Mouse (Mus musculus) monocyte, adult 2 months (primary cell): ENCODE measurements around the gene 3110082I17Rik.
A peak's percentile ranks its signal among the peaks of the same experiment; 100 is the strongest.

Source experiments
- DNase-seq, 2 experiments: peaks; one replicate each; pipeline ENCODE4 v3.0.0; 2022; ENCODE audit warnings: low spot score in 2 of 2, low read depth in 1 of 2

Gene 3110082I17Rik

DNA sequence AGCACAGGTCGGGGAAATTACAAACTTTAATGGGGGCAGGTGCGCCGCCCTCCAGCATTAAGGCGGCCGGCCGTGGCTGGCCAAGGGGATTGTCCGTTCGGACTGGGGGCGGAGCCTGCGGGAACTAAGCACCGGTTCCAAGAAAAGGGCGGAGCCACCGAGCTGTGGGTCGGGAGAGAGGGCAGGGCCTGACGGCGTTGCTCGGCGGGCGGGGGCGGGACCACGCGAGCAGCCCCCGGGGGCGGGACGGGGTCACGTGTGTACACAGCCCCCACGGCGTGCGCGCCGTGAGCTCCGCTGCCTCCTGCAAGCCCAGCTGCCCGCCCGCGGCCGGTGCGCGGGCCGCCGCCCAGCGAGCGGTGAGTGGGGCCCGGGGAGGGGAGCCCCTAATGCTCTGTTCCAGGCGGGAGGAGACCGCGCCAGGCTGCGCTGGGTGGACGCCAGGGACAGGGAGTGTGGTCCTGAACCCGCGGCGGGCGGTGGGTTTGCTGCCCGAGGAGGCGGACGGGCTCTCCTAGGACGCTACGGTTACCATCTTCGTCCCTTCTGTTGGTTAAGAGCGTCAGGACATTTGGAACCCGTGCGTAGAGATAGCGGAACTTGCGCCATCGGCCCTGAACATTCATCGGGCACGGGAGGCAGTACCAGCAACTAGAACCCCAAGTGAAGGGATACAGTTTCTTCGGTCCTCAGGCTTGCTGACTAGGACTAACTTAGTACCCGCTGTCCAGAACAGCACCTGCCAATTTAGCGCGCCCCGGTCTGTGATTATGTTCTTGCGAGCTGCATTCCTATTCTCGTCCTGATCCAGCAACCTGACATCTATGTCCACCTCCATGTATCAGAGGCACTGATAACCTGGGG lies 79.7 kb downstream of the 3110082I17Rik start:
- DNase-seq = peak; percentile 56 to 72

DNA sequence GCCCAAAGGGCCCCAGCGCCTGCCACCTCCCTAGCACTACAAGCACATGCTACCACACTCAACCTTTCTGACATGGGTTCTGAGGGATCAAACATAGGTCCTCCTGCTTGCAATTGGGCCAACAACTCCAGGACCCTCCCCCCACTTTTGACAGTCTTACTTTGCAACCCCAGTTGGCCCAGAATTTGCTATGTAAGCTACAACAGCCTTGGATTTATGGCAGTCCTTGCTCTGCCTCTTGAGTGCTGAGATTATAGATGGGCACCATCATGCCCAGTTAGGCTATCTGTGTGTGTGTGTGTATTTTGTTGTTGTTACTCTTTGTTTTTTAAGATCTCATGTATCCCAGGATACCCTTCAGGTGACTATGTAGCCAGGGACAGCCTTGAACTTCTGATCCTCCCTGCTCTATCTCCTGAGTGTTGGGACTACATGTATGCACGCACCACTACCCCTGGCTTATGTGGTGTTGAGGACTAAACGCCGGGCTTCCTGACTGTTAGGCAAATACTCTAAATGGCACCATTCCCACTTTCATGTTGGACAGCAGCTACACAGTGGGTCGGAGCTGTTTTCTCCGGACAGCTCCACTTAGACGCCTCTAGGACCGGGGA lies 80.4 kb downstream of the 3110082I17Rik start:
- DNase-seq = no peak

DNA sequence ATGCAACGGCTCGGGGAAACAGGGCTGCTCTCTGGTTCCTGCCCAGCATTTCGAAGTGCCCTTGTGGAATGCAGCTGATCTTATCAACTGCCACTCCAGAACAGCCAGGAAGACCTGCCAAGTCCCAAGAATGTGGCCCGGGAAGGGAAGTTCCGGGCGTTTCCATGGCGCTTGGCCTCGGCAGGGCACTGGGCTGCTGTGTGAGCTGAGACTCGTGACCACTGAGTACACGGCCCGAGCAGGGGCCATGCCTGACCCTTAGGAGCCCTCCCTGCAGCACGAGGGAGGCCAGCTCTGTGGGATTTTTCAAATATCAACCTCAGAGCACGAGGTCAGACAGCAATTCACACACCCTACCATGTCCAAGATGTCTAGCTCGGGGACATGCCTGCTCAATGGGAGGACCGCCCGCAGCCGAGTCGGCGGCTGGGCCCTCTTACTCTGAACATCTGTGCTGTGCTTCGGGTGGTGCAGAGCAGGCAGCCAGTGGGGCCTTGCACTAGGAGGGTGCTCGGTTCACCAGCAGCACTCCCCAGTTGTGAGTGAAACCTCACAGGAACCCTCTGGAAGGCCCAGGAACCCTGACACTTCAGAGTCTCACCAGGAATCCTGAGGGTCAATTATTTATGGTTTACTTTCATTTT lies 81.2 kb downstream of the 3110082I17Rik start:
- no peak for DNase-seq

DNA sequence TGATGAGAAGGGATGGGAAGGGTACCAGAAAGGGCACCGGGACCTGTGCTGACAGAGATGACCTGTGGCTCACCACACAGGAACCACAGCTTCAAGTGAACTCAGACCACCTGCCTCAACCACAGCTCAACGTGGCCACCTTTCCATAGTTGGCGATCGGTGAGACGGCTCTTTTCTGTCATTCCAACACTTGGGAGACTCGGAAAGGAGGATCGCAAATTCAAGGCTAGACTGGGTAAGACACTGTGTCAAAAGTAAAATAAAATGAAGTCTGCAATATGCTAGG lies 82.1 kb downstream of the 3110082I17Rik start:
- no peak for DNase-seq

GRCm38 (mm10) chr5:139377468-139378270 lies 82.7 kb downstream of the 3110082I17Rik start, which contains the start of gene Gpr146:
TSS of gene Gpr146 (plus strand) at chr5:139377697.
- peak in 1 of 2 experiments; percentile 36 for DNase-seq

- no peak for DNase-seq
Measured at GRCm38 (mm10) chr5:139374841-139375240, 85.5 kb downstream of the 3110082I17Rik start.

DNA sequence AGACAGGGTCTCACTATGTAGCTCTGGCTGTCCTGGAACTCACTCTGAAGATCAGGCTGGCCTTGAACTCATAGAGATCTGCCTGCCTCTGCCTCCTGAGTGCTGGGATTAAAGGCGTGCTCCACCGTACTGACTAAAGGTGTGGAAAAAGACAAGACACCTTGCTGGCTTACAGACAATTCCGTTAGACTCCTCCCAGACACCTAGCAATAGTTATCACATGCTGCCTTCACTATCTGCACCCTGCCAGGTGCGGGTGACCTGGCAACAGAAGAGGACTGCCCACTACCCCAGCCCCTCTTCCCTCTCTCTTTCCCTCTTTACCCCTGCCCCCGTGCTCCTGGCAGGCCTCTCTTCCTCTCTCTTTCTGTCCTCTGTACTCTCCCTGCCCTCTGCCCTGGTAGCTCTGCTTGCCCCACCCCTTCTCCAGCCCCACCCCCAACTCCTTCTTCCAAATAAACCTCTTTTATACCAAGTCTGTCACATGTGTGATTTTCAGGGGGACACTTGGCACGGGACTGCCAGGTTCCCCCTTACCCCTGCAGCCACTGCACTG lies 86.4 kb downstream of the 3110082I17Rik start:
- no peak for DNase-seq

- no peak for DNase-seq
Measured at GRCm38 (mm10) chr5:139373126-139373525, 87.2 kb downstream of the 3110082I17Rik start.

DNA sequence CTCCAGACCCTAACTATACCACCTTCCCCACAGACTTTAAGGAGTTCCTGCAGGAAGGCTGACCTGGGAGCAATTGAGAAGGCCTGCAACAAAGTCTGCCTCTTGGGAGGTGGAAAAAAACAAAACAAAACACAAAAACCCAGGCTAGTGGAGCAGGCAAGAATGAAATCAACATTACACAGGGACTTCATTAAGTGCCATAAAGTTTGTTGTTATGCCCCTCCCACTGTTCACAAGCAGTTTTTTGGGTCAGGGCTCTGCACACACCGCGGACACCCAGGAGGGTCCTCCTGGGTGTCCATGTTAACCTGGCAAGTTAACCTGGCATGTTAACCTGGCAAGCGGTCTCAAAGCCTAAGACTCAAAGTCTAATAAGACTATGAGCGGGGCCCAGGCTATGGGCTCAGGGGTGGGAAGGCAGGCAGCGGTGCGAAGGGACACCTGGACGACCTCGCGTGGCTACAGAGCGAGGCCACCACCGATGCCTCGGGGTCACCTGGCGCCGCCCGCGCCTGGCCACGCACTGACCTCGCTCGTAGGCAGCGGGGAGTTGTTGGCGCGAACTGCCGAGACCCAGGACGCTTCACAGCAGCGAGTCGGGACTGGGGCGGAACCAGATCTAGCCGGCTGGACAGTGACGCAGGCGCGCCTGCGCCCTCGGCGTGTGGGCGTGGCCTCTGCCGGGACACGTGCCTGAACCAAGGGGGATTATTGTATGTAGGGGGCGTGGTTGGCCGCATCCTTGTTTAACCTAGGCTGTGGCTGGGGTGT lies 88.5 kb downstream of the 3110082I17Rik start:
- peak; percentile 67 to 77 for DNase-seq

DNA sequence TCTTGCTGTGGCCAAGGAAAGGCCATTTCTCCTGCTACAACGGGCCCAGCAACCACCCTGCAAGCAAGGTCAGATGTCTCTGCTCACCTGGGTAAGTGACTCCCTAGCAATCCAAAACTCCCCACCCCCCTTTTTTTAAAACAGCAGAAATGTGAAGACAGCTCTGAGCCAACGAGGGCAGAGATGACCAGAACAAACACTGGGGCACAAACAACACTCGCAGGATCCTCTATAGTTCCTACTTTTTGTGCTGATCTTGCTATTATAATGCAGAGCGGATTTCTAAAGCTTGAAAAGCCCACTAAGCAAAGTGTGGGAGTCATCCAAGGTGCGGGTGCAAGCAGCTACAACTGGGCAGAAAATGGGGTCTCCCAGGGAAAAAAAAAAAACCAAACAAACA lies 89.2 kb downstream of the 3110082I17Rik start:
- DNase-seq = no peak

GRCm38 (mm10) chr5:139370336-139370735 lies 90.0 kb downstream of the 3110082I17Rik start:
- no peak for DNase-seq

- no peak for DNase-seq
Measured at GRCm38 (mm10) chr5:139368638-139369320, 91.5 kb downstream of the 3110082I17Rik start.

- no peak for DNase-seq
Measured at GRCm38 (mm10) chr5:139367884-139368458, 92.4 kb downstream of the 3110082I17Rik start.

DNA sequence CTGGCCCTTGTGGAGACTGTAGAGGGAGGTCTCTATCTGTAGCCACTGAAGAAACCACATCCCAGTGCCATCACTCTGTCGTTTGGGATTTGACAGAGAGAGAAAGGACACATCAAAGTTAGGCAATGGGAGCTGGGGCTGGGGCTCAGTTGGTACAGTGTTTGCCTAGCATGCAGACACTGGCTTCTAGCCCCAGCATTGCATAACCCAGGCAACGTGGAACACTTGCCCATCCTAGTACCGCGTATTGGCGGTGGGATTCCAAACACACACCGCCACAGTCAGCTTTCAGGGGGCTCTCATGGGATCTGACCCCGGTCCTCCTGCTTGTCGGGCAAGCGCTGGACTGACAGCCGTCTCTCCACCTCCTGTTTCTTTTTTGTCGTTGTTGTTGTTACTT lies 93.8 kb downstream of the 3110082I17Rik start:
- no peak for DNase-seq

GRCm38 (mm10) chr5:139365827-139366226 lies 94.5 kb downstream of the 3110082I17Rik start:
- peak; percentile 46 to 62 for DNase-seq

- no peak for DNase-seq
Measured at GRCm38 (mm10) chr5:139364911-139365571, 95.3 kb downstream of the 3110082I17Rik start.

GRCm38 (mm10) chr5:139364260-139364910 lies 95.9 kb downstream of the 3110082I17Rik start:
- DNase-seq = peak; percentile 44 to 80

- DNase-seq = no peak
Measured at GRCm38 (mm10) chr5:139363858-139364257, 96.5 kb downstream of the 3110082I17Rik start.
